Mouse (Mus musculus) thymus, adult 2 months (tissue): Measurements from ENCODE around the gene Rpgrip1.

Experiments
- CTCF ChIP-seq: fragments of 200-500 bp; IDR thresholded peaks from 2 replicates; pipeline ENCODE4 v1.5.1; 2012; ENCODE audit warnings: mild to moderate bottlenecking, control low read depth, low read length, moderate library complexity, borderline replicate concordance; ENCODE audit not compliant: control insufficient read depth, poor library complexity, insufficient read depth; ENCODE audit errors: extremely low read depth
- POLR2A ChIP-seq: fragments of 200-500 bp; IDR thresholded peaks from 2 replicates; pipeline ENCODE4 v1.6.1; 2012; ENCODE audit warnings: mild to moderate bottlenecking, low read length, control low read depth, moderate library complexity; ENCODE audit not compliant: control insufficient read depth, poor library complexity, insufficient read depth; ENCODE audit errors: extremely low read depth

DNA sequence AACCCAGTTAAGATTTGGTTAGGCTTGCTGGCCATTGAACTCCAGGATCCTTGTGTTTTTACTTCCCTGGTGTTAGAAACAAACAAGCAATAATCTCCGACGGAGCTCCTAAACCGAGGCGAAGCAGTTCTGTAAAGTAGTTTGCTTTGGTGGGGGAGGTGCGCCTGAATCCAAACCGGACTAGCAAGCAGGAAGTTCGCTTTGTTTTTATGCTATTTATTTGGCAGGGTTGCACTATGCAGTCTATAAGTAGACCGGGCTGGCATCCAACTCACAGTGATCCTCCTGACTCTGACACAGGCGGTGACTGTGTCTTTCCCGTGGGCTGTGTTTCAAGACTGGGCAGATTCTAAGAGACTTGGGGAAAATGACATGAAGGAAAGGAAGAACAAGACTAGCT, 3.8 kb upstream of the Rpgrip1 start:
- TF ChIP-seq CTCF (no peak), POLR2A (no peak)
